Mouse (Mus musculus) MEL (cell line): Measurements from ENCODE around the gene Carm1. TPM values are rescaled to one million over a fixed set of nuclear protein-coding genes. Genes with fewer than 3 reads are reported as not detected.

Experiments
- DNase-seq: peaks from one replicate; pipeline ENCODE4 v3.0.0; 2011; ENCODE audit warnings: low read depth, low spot score
- H3K27ac ChIP-seq: 2 replicates; pipeline ENCODE4 v1.5.1; 2012; ENCODE audit warnings: low read depth, mild to moderate bottlenecking, control low read depth, low read length, moderate library complexity; ENCODE audit not compliant: control insufficient read depth
- H3K27me3 ChIP-seq, 2 experiments: fragments of 150-350 bp in 1 of 2; sonication (generic) in 1 of 2; 2 replicates each; pipeline ENCODE4 v1.6.1; 2012; ENCODE audit warnings: low read length in 2 of 2, mild to moderate bottlenecking in 2 of 2, improper control_type of control experiment in 1 of 2, moderate library complexity in 1 of 2; ENCODE audit not compliant: insufficient read depth in 2 of 2, control insufficient read depth in 1 of 2
- H3K36me3 ChIP-seq, 2 experiments: 2 replicates each; pipeline ENCODE4 v1.6.1; 2012 to 2014; ENCODE audit warnings: low read length in 2 of 2, improper control_type of control experiment in 1 of 2, inconsistent platforms in 1 of 2, mild to moderate bottlenecking in 1 of 2; ENCODE audit not compliant: insufficient read depth in 2 of 2, control insufficient read depth in 1 of 2
- H3K4me1 ChIP-seq, 2 experiments: fragments of 150-350 bp in 1 of 2; sonication (generic) in 1 of 2; 2 replicates each; pipeline ENCODE4 v1.6.1; 2012; ENCODE audit warnings: low read length in 2 of 2, improper control_type of control experiment in 1 of 2, mild to moderate bottlenecking in 1 of 2; ENCODE audit not compliant: insufficient read depth in 2 of 2, control insufficient read depth in 1 of 2
- H3K4me3 ChIP-seq, 2 experiments: fragments of 150-350 bp in 1 of 2; sonication (generic) in 1 of 2; 2 replicates each; pipeline ENCODE4 v1.5.1; 2012; ENCODE audit warnings: low read depth in 2 of 2, low read length in 2 of 2, mild to moderate bottlenecking in 2 of 2, moderate library complexity in 2 of 2, control low read depth in 1 of 2, improper control_type of control experiment in 1 of 2; ENCODE audit not compliant: control insufficient read depth in 1 of 2, insufficient read depth in 1 of 2
- H3K79me2 ChIP-seq: 2 replicates; pipeline ENCODE4 v1.6.1; 2012; ENCODE audit warnings: mild to moderate bottlenecking, low read length, moderate library complexity; ENCODE audit not compliant: control insufficient read depth, poor library complexity, insufficient read depth
- H3K9ac ChIP-seq: 2 replicates; pipeline ENCODE4 v1.6.1; 2012; ENCODE audit warnings: low read depth, mild to moderate bottlenecking, control low read depth, low read length, moderate library complexity; ENCODE audit not compliant: control insufficient read depth, poor library complexity, severe bottlenecking
- H3K9me3 ChIP-seq: fragments of 150-350 bp; sonication (generic); replicated peaks from 2 replicates; pipeline ENCODE4 v1.6.1; 2012; ENCODE audit warnings: mild to moderate bottlenecking, low read length, improper control_type of control experiment, moderate library complexity; ENCODE audit not compliant: insufficient read depth
- BHLHE40 ChIP-seq: IDR thresholded peaks from 2 replicates; pipeline ENCODE4 v1.6.1; 2012; ENCODE audit warnings: low read depth, mild to moderate bottlenecking, inconsistent platforms, low read length, improper control_type of control experiment, borderline replicate concordance
- CHD1 ChIP-seq: IDR thresholded peaks from 2 replicates; pipeline ENCODE4 v1.6.1; 2012; ENCODE audit warnings: low read depth, mild to moderate bottlenecking, inconsistent platforms, low read length, improper control_type of control experiment
- CHD2 ChIP-seq: IDR thresholded peaks from 2 replicates; pipeline ENCODE4 v1.6.1; 2011; ENCODE audit warnings: low read length, improper control_type of control experiment
- E2F4 ChIP-seq: IDR thresholded peaks from 2 replicates; pipeline ENCODE4 v1.6.1; 2011; ENCODE audit warnings: low read depth, low read length, improper control_type of control experiment, borderline replicate concordance
- ELF1 ChIP-seq: IDR thresholded peaks from 2 replicates; pipeline ENCODE4 v1.6.1; 2014; ENCODE audit warnings: low read depth, mild to moderate bottlenecking, inconsistent platforms, low read length, improper control_type of control experiment, moderate library complexity
- EP300 ChIP-seq, 2 experiments: IDR thresholded peaks; 2 replicates each; pipeline ENCODE4 v1.6.1; 2011; ENCODE audit warnings: improper control_type of control experiment in 2 of 2, low read length in 2 of 2, low read depth in 1 of 2, mild to moderate bottlenecking in 1 of 2
- ETS1 ChIP-seq: IDR thresholded peaks from 2 replicates; pipeline ENCODE4 v1.6.1; 2012; ENCODE audit warnings: low read depth, mild to moderate bottlenecking, inconsistent platforms, low read length, improper control_type of control experiment, moderate library complexity
- GABPA ChIP-seq: IDR thresholded peaks from 2 replicates; pipeline ENCODE4 v1.6.1; 2012; ENCODE audit warnings: low read depth, mild to moderate bottlenecking, inconsistent platforms, low read length, improper control_type of control experiment, moderate library complexity
- GATA1 ChIP-seq: IDR thresholded peaks from 2 replicates; pipeline ENCODE4 v1.6.1; 2011; ENCODE audit warnings: low read depth, low read length, improper control_type of control experiment
- HCFC1 ChIP-seq: IDR thresholded peaks from 2 replicates; pipeline ENCODE4 v1.6.1; 2012; ENCODE audit warnings: low read depth, mild to moderate bottlenecking, inconsistent platforms, low read length, improper control_type of control experiment, moderate library complexity
- JUND ChIP-seq: IDR thresholded peaks from 2 replicates; pipeline ENCODE4 v1.6.1; 2011; ENCODE audit warnings: low read depth, mild to moderate bottlenecking, improper control_type of control experiment, low read length
- MAFK ChIP-seq: IDR thresholded peaks from 2 replicates; pipeline ENCODE4 v1.6.1; 2011; ENCODE audit warnings: low read depth, mild to moderate bottlenecking, low read length, improper control_type of control experiment, borderline replicate concordance
- MAZ ChIP-seq: IDR thresholded peaks from 2 replicates; pipeline ENCODE4 v1.6.1; 2012; ENCODE audit warnings: low read depth, mild to moderate bottlenecking, inconsistent platforms, low read length, improper control_type of control experiment
- MEF2A ChIP-seq: IDR thresholded peaks from 2 replicates; pipeline ENCODE4 v1.6.1; 2014; ENCODE audit warnings: low read depth, mild to moderate bottlenecking, inconsistent platforms, low read length, improper control_type of control experiment; ENCODE audit not compliant: poor library complexity, insufficient replicate concordance, severe bottlenecking; ENCODE audit errors: extremely low read depth
- MXI1 ChIP-seq: IDR thresholded peaks from 2 replicates; pipeline ENCODE4 v1.6.1; 2011; ENCODE audit warnings: mild to moderate bottlenecking, low read depth, low read length, improper control_type of control experiment
- MYB ChIP-seq: IDR thresholded peaks from 2 replicates; pipeline ENCODE4 v1.6.1; 2011; ENCODE audit warnings: mild to moderate bottlenecking, low read depth, low read length, improper control_type of control experiment
- MYC ChIP-seq: IDR thresholded peaks from 2 replicates; pipeline ENCODE4 v1.6.1; 2011; ENCODE audit warnings: low read depth, mild to moderate bottlenecking, low read length, improper control_type of control experiment, moderate library complexity
- NELFE ChIP-seq: IDR thresholded peaks from 2 replicates; pipeline ENCODE4 v1.6.1; 2011; ENCODE audit warnings: low read depth, low read length, improper control_type of control experiment
- NRF1 ChIP-seq: IDR thresholded peaks from 2 replicates; pipeline ENCODE4 v1.6.1; 2014; ENCODE audit warnings: low read depth, mild to moderate bottlenecking, inconsistent platforms, low read length, improper control_type of control experiment, moderate library complexity; ENCODE audit not compliant: poor library complexity, insufficient read depth, severe bottlenecking
- POLR2A ChIP-seq, 2 experiments: IDR thresholded peaks; 2 replicates each; pipeline ENCODE4 v1.6.1; 2011 to 2012; ENCODE audit warnings: low read length in 2 of 2, mild to moderate bottlenecking in 2 of 2, control low read depth in 1 of 2, improper control_type of control experiment in 1 of 2, low read depth in 1 of 2, moderate library complexity in 1 of 2; ENCODE audit not compliant: control insufficient read depth in 1 of 2, insufficient read depth in 1 of 2, poor library complexity in 1 of 2
- POLR2AphosphoS2 ChIP-seq: IDR thresholded peaks from 2 replicates; pipeline ENCODE4 v1.6.1; 2011; ENCODE audit warnings: low read length, improper control_type of control experiment
- POLR2AphosphoS5 ChIP-seq: IDR thresholded peaks from 2 replicates; pipeline ENCODE4 v1.6.1; 2012; ENCODE audit warnings: low read depth, borderline replicate concordance, mild to moderate bottlenecking, inconsistent platforms, low read length, moderate library complexity, mixed read lengths
- RAD21 ChIP-seq: IDR thresholded peaks from 2 replicates; pipeline ENCODE4 v1.6.1; 2011; ENCODE audit warnings: mild to moderate bottlenecking, low read depth, low read length, improper control_type of control experiment
- RCOR1 ChIP-seq: IDR thresholded peaks from 2 replicates; pipeline ENCODE4 v1.6.1; 2012; ENCODE audit warnings: low read depth, mild to moderate bottlenecking, inconsistent platforms, low read length, improper control_type of control experiment
- SIN3A ChIP-seq: IDR thresholded peaks from 2 replicates; pipeline ENCODE4 v1.6.1; 2012; ENCODE audit warnings: low read length, improper control_type of control experiment, inconsistent platforms
- TBP ChIP-seq: IDR thresholded peaks from 2 replicates; pipeline ENCODE4 v1.8.0; 2011; ENCODE audit warnings: low read depth, low read length, improper control_type of control experiment
- TCF12 ChIP-seq: IDR thresholded peaks from 2 replicates; pipeline ENCODE4 v1.6.1; 2014; ENCODE audit warnings: low read depth, mild to moderate bottlenecking, inconsistent platforms, low read length, improper control_type of control experiment, moderate library complexity
- UBTF ChIP-seq: IDR thresholded peaks from 2 replicates; pipeline ENCODE4 v1.6.1; 2012; ENCODE audit warnings: low read depth, mild to moderate bottlenecking, inconsistent platforms, low read length, improper control_type of control experiment, moderate library complexity, borderline replicate concordance; ENCODE audit not compliant: insufficient read depth
- USF1 ChIP-seq: IDR thresholded peaks from 2 replicates; pipeline ENCODE4 v1.6.1; 2014; ENCODE audit warnings: low read depth, mild to moderate bottlenecking, inconsistent platforms, low read length, improper control_type of control experiment, moderate library complexity
- USF2 ChIP-seq, 2 experiments: IDR thresholded peaks; 2 replicates each; pipeline ENCODE4 v1.6.1; 2011 to 2012; ENCODE audit warnings: improper control_type of control experiment in 2 of 2, low read length in 2 of 2, borderline replicate concordance in 1 of 2, inconsistent platforms in 1 of 2, low read depth in 1 of 2, mild to moderate bottlenecking in 1 of 2; ENCODE audit not compliant: insufficient read depth in 1 of 2
- ZC3H11A ChIP-seq: IDR thresholded peaks from 2 replicates; pipeline ENCODE4 v1.6.1; 2012; ENCODE audit warnings: low read depth, mild to moderate bottlenecking, inconsistent platforms, low read length, improper control_type of control experiment
- ZMIZ1 ChIP-seq: IDR thresholded peaks from 2 replicates; pipeline ENCODE4 v1.6.1; 2012; ENCODE audit warnings: low read depth, mild to moderate bottlenecking, inconsistent platforms, low read length, improper control_type of control experiment, moderate library complexity
- ZNF384 ChIP-seq: IDR thresholded peaks from 2 replicates; pipeline ENCODE4 v1.6.1; 2012; ENCODE audit warnings: low read depth, mild to moderate bottlenecking, inconsistent platforms, low read length, improper control_type of control experiment
- polyA plus RNA-seq, 2 experiments: library from polyadenylated mRNA; stranded (reverse) in 1 of 2; unstranded in 1 of 2; fragments of >175 nt in 1 of 2; fragments of >200 nt in 1 of 2; gene quantifications; 2 replicates each; pipeline versions ENCODE4 v1.2.1 to v1.2.4; 2012; ENCODE audit warnings: low replicate concordance in 2 of 2, low read depth in 1 of 2; ENCODE audit not compliant: insufficient read length in 2 of 2, insufficient read depth in 1 of 2, missing spikeins in 1 of 2
- total RNA-seq: library from RNA; depleted of rRNA; stranded (reverse); fragments of 300-350 nt; gene quantifications from 2 replicates; pipeline ENCODE4 v1.2.3, GENCODE M21; 2012

The Carm1 gene
- total and polyA plus RNA-seq, 3 experiments, result 121 to 423 (median 121) TPM

DNA sequence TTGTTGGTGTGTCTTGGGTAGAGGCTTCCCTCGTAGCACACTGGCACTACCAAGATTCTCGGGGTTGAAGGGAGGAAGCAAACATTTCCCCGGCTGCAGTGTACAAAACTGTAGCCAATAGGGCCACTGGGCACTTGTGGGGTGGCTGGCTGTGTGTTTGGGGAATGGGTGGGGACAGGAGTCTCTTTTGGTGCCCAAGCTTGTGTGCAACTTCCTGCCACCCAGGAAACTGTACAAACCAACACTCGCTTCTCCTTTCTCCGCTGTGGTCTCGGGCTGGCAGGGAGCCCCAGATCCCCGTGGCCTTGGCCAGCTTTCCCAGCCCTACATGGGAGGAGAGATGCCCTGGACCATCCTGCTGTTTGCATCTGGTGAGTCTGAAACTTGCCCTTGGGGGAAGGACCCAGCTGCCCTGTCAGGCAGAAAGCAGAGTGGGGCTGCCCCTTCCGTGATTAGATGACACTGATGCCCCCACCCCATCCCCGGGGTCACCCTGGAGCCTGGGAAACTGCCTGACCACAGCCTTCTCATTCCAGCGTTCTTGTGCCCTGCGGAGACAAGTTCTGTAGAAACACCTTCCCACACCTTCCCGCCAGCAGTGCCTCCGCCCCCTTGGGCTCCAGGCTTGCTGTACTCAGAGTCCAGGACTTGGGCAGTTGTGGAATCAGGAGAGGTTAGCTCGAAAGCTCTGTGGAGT, 20.6 kb upstream of the Carm1 start, which contains the start of gene AB124611 (continued):
- no peak for TF ChIP-seq ZC3H11A
- TF ChIP-seq MYC, result 0 out of 2 replicates have a peak, but pooled peaks have one; percentile 13
- no peak for TF ChIP-seq USF2 (IDR thresholded peaks at IDR 0.05; ENCODE audit: borderline replicate concordance in 1 of 2, insufficient read depth in 1 of 2, low read depth in 1 of 2, low read length in 2 of 2)

GRCm38 (mm10) chr9:21526634-21526944, 20.1 kb upstream of the Carm1 start:
- Histone ChIP-seq H3K4me3 (peak overlapping the region; percentile 50 to 62), H3K9ac (peak overlapping the region; percentile 53), H3K4me1 (peaks cover 12 to 39% of the 10 kb centered on the region in 2 experiments)
- TF ChIP-seq NELFE (no peak), ELF1 (peak; percentile 38; the same call in 1 of the 2 replicates), CHD2 (no peak), MAFK (no peak), JUND (peak; percentile 97), MXI1 (no peak), RAD21 (no peak), NRF1 (no peak), ZC3H11A (no peak), EP300 (IDR thresholded peaks at IDR 0.05; ENCODE audit: low read depth in 1 of 2, low read length in 2 of 2) (peak; percentile 43 to 65; a peak in 2 of 4 replicates), TCF12 (no peak), HCFC1 (peak; percentile 56), GATA1 (no peak), RCOR1 (no peak), BHLHE40 (no peak), SIN3A (no peak; the same call in 1 of the 2 replicates), GABPA (no peak), MAZ (peak; percentile 61; the same call in 1 of the 2 replicates), POLR2A (IDR thresholded peaks at IDR 0.05; ENCODE audit: control insufficient read depth in 1 of 2, insufficient read depth in 1 of 2, low read depth in 1 of 2, low read length in 2 of 2, poor library complexity in 1 of 2) (no peak), MYB (no peak), ZMIZ1 (no peak), ETS1 (peak; percentile 64; the same call in 1 of the 2 replicates), UBTF (no peak), POLR2AphosphoS5 (no peak), USF1 (no peak), E2F4 (peak; percentile 64; the same call in 1 of the 2 replicates), TBP (no peak), CHD1 (peak; percentile 92), USF2 (IDR thresholded peaks at IDR 0.05; ENCODE audit: borderline replicate concordance in 1 of 2, insufficient read depth in 1 of 2, low read depth in 1 of 2, low read length in 2 of 2) (no peak), POLR2AphosphoS2 (no peak), MYC (no peak), ZNF384 (peak; percentile 11; the same call in 1 of the 2 replicates), MEF2A (no peak)

More at GRCm38 (mm10) chr9:21526634-21526944, 20.1 kb upstream of the Carm1 start:
- H3K36me3 ChIP-seq, result peaks cover 0 to 30% of the 10 kb centered on the region in 2 experiments; a peak in 2 of 4 replicates
- H3K79me2 ChIP-seq, result no peaks in the 10 kb centered on the region; the same call in 1 of the 2 replicates
- H3K9me3 ChIP-seq, result no peaks in the 10 kb centered on the region
- H3K27ac ChIP-seq, result peak overlapping the region; percentile 45
- peak; percentile 80 for DNase-seq
- H3K27me3 ChIP-seq, result no peaks in the 10 kb centered on the region
